Mouse (Mus musculus) megakaryocyte, embryonic 14.5 days (primary cell): ENCODE data around the gene Art4. TPM values are rescaled to one million over a fixed set of nuclear protein-coding genes. Genes with fewer than 3 reads are reported as not detected.
"Not testable (repeated sequence)": the region's sequence is repeated elsewhere in the genome, so short reads cannot be mapped to it uniquely, and the experiment has no call there.

ENCODE experiments used
- H3K27me3 ChIP-seq: replicated peaks from 2 replicates; pipeline ENCODE3; 2012; ENCODE audit warnings: inconsistent platforms
- H3K36me3 ChIP-seq: replicated peaks from 2 replicates; pipeline ENCODE3; 2012; ENCODE audit warnings: low read length, inconsistent platforms, mixed read lengths
- H3K4me1 ChIP-seq: 2 replicates; pipeline ENCODE4 v1.6.1; 2012; ENCODE audit warnings: inconsistent platforms
- H3K4me3 ChIP-seq: replicated peaks from 2 replicates; pipeline ENCODE3; 2012; ENCODE audit warnings: moderate library complexity, mild to moderate bottlenecking, inconsistent platforms
- H3K9me3 ChIP-seq: 2 replicates; pipeline ENCODE4 v1.6.1; 2012; ENCODE audit warnings: inconsistent platforms
- FLI1 ChIP-seq: IDR thresholded peaks from 2 replicates; pipeline ENCODE4 v1.6.1; 2012; ENCODE audit warnings: low read length, inconsistent platforms, mixed read lengths
- GATA1 ChIP-seq: IDR thresholded peaks from 3 replicates; pipeline ENCODE4 v1.6.1; 2012; ENCODE audit warnings: mixed read lengths, low read length, inconsistent platforms, borderline replicate concordance
- polyA plus RNA-seq: library from polyadenylated mRNA; stranded (reverse); fragments of >175 nt; gene quantifications from 2 replicates; pipeline ENCODE4 v1.2.3, GENCODE M21; 2012; ENCODE audit warnings: low replicate concordance; ENCODE audit not compliant: insufficient read depth

The Art4 gene
- polyA plus RNA-seq, 1 experiment: 0.32 TPM

DNA sequence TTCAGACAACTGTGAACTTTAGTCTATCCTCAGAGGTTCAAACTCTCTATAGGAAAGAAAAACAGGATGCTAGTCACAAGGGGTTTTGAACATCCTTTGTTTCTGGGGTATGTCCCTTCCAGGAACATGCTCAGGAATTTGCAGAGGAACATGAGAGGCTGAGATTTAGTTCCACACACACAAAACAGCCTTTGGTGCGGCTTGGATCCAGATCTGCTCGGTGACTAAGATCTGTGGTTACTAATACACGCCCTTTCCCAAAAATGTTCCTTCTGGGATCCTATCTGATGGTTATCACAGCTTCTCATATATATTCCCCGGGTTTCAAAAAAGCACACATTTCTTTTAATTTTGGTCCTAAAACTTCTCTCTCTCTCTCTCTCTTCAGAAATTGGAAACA is 40.3 kb upstream of the Art4 start:
- H3K36me3 ChIP-seq: no peaks in the 10 kb centered on the region
- no peak overlapping the region for H3K4me3 ChIP-seq
- no peak for TF ChIP-seq FLI1
- TF ChIP-seq GATA1: no peak
- H3K27me3 ChIP-seq: no peaks in the 10 kb centered on the region
- peaks cover 49% of the 10 kb centered on the region for H3K4me1 ChIP-seq
- no peaks in the 10 kb centered on the region for H3K9me3 ChIP-seq

GRCm38 (mm10) chr6:136894532-136895339 is 37.2 kb upstream of the Art4 start:
- TF ChIP-seq GATA1 (no peak), FLI1 (no peak)
- Histone ChIP-seq H3K4me3 (no peak overlapping the region), H3K36me3 (no peaks in the 10 kb centered on the region), H3K4me1 (peaks cover 44% of the 10 kb centered on the region), H3K27me3 (no peaks in the 10 kb centered on the region), H3K9me3 (no peaks in the 10 kb centered on the region)

DNA sequence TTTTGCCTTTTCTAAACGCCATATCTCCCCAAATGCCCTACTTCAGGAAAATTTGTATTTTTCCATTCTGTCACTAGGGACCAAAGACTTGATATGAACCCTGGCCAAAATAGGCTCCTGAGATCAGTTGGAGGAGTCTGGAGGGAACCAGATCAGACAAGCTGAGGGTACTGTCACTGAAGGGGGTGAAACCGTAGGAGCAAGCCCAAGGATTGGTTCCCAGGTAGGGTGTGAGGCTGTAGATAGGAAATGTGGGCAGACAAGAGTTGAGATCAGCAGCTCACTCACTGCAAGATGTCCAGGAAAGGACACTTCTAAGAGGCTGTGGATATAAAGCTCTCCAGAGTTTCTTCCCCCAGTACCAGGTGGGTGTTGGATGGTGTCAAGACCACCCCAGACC is 34.5 kb upstream of the Art4 start:
- H3K4me3 ChIP-seq: no peak overlapping the region
- H3K27me3 ChIP-seq: no peaks in the 10 kb centered on the region

DNA sequence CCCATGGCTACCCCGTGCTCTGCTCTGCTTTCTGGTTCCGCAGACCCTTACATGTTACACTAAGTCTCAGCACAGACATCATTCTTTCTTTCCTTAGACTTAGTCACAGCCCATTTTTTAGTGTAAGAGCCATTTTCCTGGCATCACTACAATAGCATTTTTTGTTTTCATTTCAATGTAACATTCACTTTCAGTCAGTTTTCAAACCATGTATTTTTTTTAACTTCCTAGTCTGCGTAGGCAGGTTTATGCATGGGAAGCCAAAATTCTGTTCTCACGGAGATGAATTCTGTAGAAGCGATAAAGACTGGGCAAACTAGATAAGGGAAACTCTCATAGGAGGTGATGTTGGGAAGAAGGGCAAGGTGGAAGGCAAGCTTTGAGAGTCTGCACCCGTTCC is 32.0 kb upstream of the Art4 start:
- H3K9me3 ChIP-seq: no peaks in the 10 kb centered on the region
- no peak for TF ChIP-seq GATA1
- no peak for TF ChIP-seq FLI1
- no peak overlapping the region for H3K4me3 ChIP-seq
- peaks cover 26% of the 10 kb centered on the region for H3K4me1 ChIP-seq
- H3K27me3 ChIP-seq: peaks cover 2% of the 10 kb centered on the region
- H3K36me3 ChIP-seq: no peaks in the 10 kb centered on the region

More for the DNA sequence above, 34.5 kb upstream of the Art4 start:
- H3K9me3 ChIP-seq: no peaks in the 10 kb centered on the region
- peaks cover 30% of the 10 kb centered on the region for H3K4me1 ChIP-seq
- H3K36me3 ChIP-seq: no peaks in the 10 kb centered on the region
- TF ChIP-seq GATA1 (no peak), FLI1 (no peak)

DNA sequence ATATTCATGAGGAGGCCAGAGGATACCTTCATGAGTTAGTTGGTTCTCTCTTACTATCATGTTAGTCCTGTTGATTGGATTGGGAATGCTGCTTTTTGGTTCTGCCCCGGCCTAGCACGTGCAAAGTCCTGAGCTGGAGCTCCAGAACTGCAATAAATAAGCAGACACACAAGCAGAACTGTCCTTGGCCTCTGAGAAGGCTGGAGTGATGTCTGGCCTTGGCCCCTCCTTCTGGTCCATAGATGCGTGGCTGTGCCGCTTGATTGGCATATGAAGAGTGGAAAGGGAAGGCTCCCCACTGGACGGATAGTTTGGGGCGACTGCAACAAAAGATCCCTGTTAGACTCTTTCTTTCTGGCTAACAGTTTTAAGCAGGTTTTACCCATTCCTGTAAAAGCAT is 31.5 kb upstream of the Art4 start:
- Histone ChIP-seq H3K36me3 (no peaks in the 10 kb centered on the region), H3K9me3 (no peaks in the 10 kb centered on the region), H3K4me1 (peaks cover 26% of the 10 kb centered on the region), H3K4me3 (no peak overlapping the region), H3K27me3 (peaks cover 2% of the 10 kb centered on the region)
- no peak for TF ChIP-seq FLI1
- no peak for TF ChIP-seq GATA1

- Histone ChIP-seq H3K4me3 (no peak overlapping the region), H3K36me3 (no peaks in the 10 kb centered on the region), H3K9me3 (no peaks in the 10 kb centered on the region), H3K27me3 (peaks cover 2% of the 10 kb centered on the region), H3K4me1 (peaks cover 30% of the 10 kb centered on the region)
- TF ChIP-seq FLI1: no peak
- no peak for TF ChIP-seq GATA1
Measured at GRCm38 (mm10) chr6:136887854-136888253, 30.3 kb upstream of the Art4 start.

DNA sequence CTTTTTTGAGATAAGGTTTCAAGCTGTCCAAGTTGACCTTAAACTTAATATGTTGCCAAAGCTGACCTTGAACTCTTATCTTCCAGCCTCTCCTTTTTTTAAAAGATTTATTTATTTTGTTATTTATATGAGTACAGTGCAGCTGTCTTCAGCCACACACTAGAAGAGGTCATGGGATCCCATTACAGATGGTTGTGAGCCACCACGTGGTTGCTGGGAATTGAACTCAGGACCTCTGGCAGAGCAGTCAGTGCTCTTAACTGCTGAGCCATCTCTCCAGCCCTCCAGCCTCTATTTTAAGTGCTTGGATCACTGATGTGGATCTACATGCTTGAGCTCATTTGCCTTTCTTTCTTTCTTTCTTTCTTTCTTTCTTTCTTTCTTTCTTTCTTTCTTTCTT is 27.2 kb upstream of the Art4 start:
- H3K4me1 ChIP-seq, H3K36me3 ChIP-seq, H3K9me3 ChIP-seq, H3K4me3 ChIP-seq, H3K27me3 ChIP-seq: not testable (repeated sequence)

GRCm38 (mm10) chr6:136883961-136884360 is 26.4 kb upstream of the Art4 start:
- peaks cover 7% of the 10 kb centered on the region for H3K27me3 ChIP-seq
- no peaks in the 10 kb centered on the region for H3K36me3 ChIP-seq
- TF ChIP-seq FLI1: no peak
- TF ChIP-seq GATA1: no peak
- H3K4me3 ChIP-seq: no peak overlapping the region
- peaks cover 8% of the 10 kb centered on the region; the same call in 1 of the 2 replicates for H3K4me1 ChIP-seq
- H3K9me3 ChIP-seq: no peaks in the 10 kb centered on the region

GRCm38 (mm10) chr6:136883431-136883915 is 25.9 kb upstream of the Art4 start:
- peaks cover 7% of the 10 kb centered on the region for H3K27me3 ChIP-seq
- TF ChIP-seq FLI1 (no peak), GATA1 (no peak)
- no peaks in the 10 kb centered on the region for H3K9me3 ChIP-seq
- H3K4me3 ChIP-seq: no peak overlapping the region
- no peaks in the 10 kb centered on the region for H3K36me3 ChIP-seq
- peaks cover 8% of the 10 kb centered on the region; the same call in 1 of the 2 replicates for H3K4me1 ChIP-seq

DNA sequence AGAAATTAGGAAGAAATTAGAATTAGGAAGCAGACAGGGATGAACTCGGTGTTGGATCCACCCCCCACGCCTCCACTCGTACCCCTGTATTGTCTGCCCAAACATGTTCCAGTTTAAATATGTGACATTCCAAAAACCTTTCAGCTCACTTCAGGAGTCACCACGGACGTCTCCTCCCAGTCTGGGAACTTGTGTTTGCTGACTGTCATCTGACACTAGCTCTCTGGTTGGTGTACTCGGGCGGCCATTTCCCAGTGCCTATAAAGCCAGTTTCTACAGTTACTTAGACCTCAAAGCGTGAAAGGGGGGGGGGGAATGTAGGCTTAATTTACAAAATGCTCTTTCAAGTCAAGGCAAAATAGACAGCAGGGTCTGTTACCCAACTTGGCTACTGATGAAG is 24.1 kb upstream of the Art4 start:
- Histone ChIP-seq H3K4me1 (peaks cover 8% of the 10 kb centered on the region; the same call in 1 of the 2 replicates), H3K36me3 (no peaks in the 10 kb centered on the region), H3K9me3 (no peaks in the 10 kb centered on the region), H3K27me3 (peaks cover 12% of the 10 kb centered on the region), H3K4me3 (no peak overlapping the region)
- TF ChIP-seq GATA1: no peak
- no peak for TF ChIP-seq FLI1
